Mouse (Mus musculus) brain, embryonic 14.5 days (tissue): ENCODE results near the gene Lgals2.

Experiments used
- CTCF ChIP-seq: fragments of 200-500 bp; IDR thresholded peaks from 2 replicates; pipeline ENCODE4 v1.5.1; 2012; ENCODE audit warnings: inconsistent platforms, mild to moderate bottlenecking, moderate library complexity, borderline replicate concordance; ENCODE audit not compliant: insufficient read depth, insufficient read length; ENCODE audit errors: extremely low read depth
- POLR2A ChIP-seq: fragments of 200-500 bp; IDR thresholded peaks from 2 replicates; pipeline ENCODE4 v1.6.1; 2012; ENCODE audit warnings: mild to moderate bottlenecking, inconsistent platforms, borderline replicate concordance; ENCODE audit not compliant: poor library complexity, insufficient read depth, insufficient read length, severe bottlenecking; ENCODE audit errors: extremely low read depth

- TF ChIP-seq POLR2A (no peak), CTCF (no peak)
Measured at GRCm38 (mm10) chr15:78801971-78802741, 53.2 kb downstream of the Lgals2 start.
